Mouse (Mus musculus) midbrain, embryonic 12.5 days (tissue): ENCODE measurements at regions not wholly inside any gene's neighbourhood (a gene's known extent, or its start where the extent isn't known, plus 50 kb on each side); places are given as distances from the start of the nearest gene placed in this dataset.

Experiments
- ATAC-seq: fragments of 200-750 bp; cut with Nextera tagmentation; 2 replicates; pipeline ENCODE4 v1.8.0; 2017; ENCODE audit warnings: low read depth, moderate TSS enrichment, moderate library complexity; ENCODE audit not compliant: low FRiP score
- H3K27ac ChIP-seq: fragments of 300-500 bp; sonication (generic); replicated peaks from 2 replicates; pipeline ENCODE4 v1.5.1; 2016; ENCODE audit warnings: mild to moderate bottlenecking
- H3K27me3 ChIP-seq: fragments of 300-500 bp; sonication (generic); 2 replicates; pipeline ENCODE4 v1.6.1; 2016; ENCODE audit warnings: mild to moderate bottlenecking
- H3K36me3 ChIP-seq: fragments of 300-500 bp; sonication (generic); 2 replicates; pipeline ENCODE4 v1.6.1; 2016
- H3K4me1 ChIP-seq: fragments of 300-500 bp; sonication (generic); 2 replicates; pipeline ENCODE4 v1.6.1; 2016
- H3K4me2 ChIP-seq: fragments of 300-500 bp; sonication (generic); replicated peaks from 2 replicates; pipeline ENCODE4 v1.6.1; 2016; ENCODE audit warnings: mild to moderate bottlenecking, moderate library complexity
- H3K4me3 ChIP-seq: fragments of 300-500 bp; sonication (generic); 2 replicates; pipeline ENCODE4 v1.5.1; 2016; ENCODE audit warnings: mild to moderate bottlenecking
- H3K9ac ChIP-seq: fragments of 300-500 bp; sonication (generic); replicated peaks from 2 replicates; pipeline ENCODE4 v1.6.1; 2016; ENCODE audit warnings: mild to moderate bottlenecking, moderate library complexity
- H3K9me3 ChIP-seq: fragments of 300-500 bp; sonication (generic); 2 replicates; pipeline ENCODE4 v1.6.1; 2016; ENCODE audit warnings: mild to moderate bottlenecking
- WGBS: fragments of 180-500 bp; shearing (Covaris S2); methylation state at CpG from one replicate; pipeline ENCODE4 v1.1.7; 2016; 5-methylcytosine and 5-hydroxymethylcytosine counted together

DNA sequence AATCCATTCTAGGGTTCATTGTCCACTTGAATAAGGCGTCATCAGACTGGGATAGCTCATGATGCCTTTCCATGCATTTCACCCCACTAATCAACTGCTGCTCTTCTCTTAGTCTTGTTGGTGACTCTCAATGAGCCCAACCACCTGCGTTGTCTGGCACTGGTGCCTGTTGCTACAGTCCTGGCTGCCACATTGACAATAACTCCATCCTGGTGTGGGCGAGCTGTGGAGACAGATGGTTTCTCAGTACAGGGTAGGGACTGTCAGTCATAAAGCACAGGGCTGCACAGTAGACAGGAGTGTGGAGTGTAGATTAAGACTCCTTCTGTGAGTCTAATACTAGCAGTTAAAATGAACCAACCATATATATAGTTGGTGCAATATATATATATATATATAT is 469.4 kb upstream of the Nr3c2 start:
- Histone ChIP-seq H3K9ac (no peak overlapping the region), H3K4me2 (no peak overlapping the region), H3K27ac (no peak overlapping the region), H3K4me1 (no peaks in the 10 kb centered on the region), H3K36me3 (no peaks in the 10 kb centered on the region), H3K4me3 (no peak overlapping the region), H3K9me3 (no peaks in the 10 kb centered on the region), H3K27me3 (no peaks in the 10 kb centered on the region)
- WGBS, result 83% methylated on average over 3 of the region's 3 CpGs
- ATAC-seq, result no peak

GRCm38 (mm10) chr8:76432813-76433212 is 466.4 kb upstream of the Nr3c2 start:
- H3K36me3 ChIP-seq, result no peaks in the 10 kb centered on the region
- H3K9ac ChIP-seq, result no peak overlapping the region
- no peak for ATAC-seq
- no peak overlapping the region for H3K27ac ChIP-seq
- no peaks in the 10 kb centered on the region for H3K4me1 ChIP-seq
- no peak overlapping the region for H3K4me2 ChIP-seq
- no peak overlapping the region for H3K4me3 ChIP-seq
- no peaks in the 10 kb centered on the region for H3K9me3 ChIP-seq
- H3K27me3 ChIP-seq, result no peaks in the 10 kb centered on the region

GRCm38 (mm10) chr8:76437951-76438350 is 461.3 kb upstream of the Nr3c2 start:
- H3K4me3 ChIP-seq, result no peak overlapping the region
- H3K9me3 ChIP-seq, result no peaks in the 10 kb centered on the region
- H3K4me1 ChIP-seq, result no peaks in the 10 kb centered on the region
- no peak overlapping the region for H3K4me2 ChIP-seq
- no peak for ATAC-seq
- no peak overlapping the region for H3K9ac ChIP-seq
- H3K27me3 ChIP-seq, result no peaks in the 10 kb centered on the region
- H3K27ac ChIP-seq, result no peak overlapping the region
- 88% methylated on average over 3 of the region's 3 CpGs for WGBS
- no peaks in the 10 kb centered on the region for H3K36me3 ChIP-seq

GRCm38 (mm10) chr8:76474464-76475208 is 424.6 kb upstream of the Nr3c2 start:
- no peak overlapping the region for H3K27ac ChIP-seq
- no peak overlapping the region for H3K4me2 ChIP-seq
- H3K4me3 ChIP-seq, result no peak overlapping the region
- H3K9me3 ChIP-seq, result no peaks in the 10 kb centered on the region
- H3K9ac ChIP-seq, result no peak overlapping the region
- no peaks in the 10 kb centered on the region for H3K4me1 ChIP-seq
- ATAC-seq, result no peak
- H3K36me3 ChIP-seq, result no peaks in the 10 kb centered on the region
- H3K27me3 ChIP-seq, result no peaks in the 10 kb centered on the region
- 88% methylated on average over 5 of the region's 5 CpGs for WGBS

GRCm38 (mm10) chr8:76478966-76479365 is 420.3 kb upstream of the Nr3c2 start:
- no peaks in the 10 kb centered on the region for H3K9me3 ChIP-seq
- no peaks in the 10 kb centered on the region for H3K4me1 ChIP-seq
- H3K36me3 ChIP-seq, result no peaks in the 10 kb centered on the region
- no peak overlapping the region for H3K4me2 ChIP-seq
- no peak overlapping the region for H3K4me3 ChIP-seq
- H3K9ac ChIP-seq, result no peak overlapping the region
- no peak for ATAC-seq
- no peaks in the 10 kb centered on the region for H3K27me3 ChIP-seq
- WGBS, result 89% methylated on average over 4 of the region's 4 CpGs
- H3K27ac ChIP-seq, result no peak overlapping the region

DNA sequence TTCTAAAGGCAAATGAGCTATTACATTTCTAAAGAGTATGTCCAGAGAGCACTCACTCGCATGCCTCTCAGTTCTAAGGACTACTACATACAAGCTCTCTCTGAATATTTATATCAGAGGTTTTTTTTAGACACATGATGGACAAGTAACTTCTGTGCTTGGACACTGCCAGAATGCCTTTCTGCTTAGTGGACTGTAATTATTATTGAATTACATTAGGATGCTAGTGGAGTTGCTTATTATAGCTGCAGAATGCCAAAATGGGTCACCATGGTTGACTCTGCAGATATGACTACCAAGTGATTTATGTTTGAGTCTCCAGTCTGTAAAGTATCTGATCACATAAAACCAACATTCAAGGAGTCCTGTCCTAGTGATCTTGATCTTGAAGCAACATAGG is 395.6 kb upstream of the Nr3c2 start:
- Histone ChIP-seq H3K4me2 (no peak overlapping the region), H3K9me3 (no peaks in the 10 kb centered on the region), H3K4me3 (no peak overlapping the region), H3K9ac (no peak overlapping the region), H3K4me1 (no peaks in the 10 kb centered on the region), H3K27me3 (no peaks in the 10 kb centered on the region), H3K27ac (no peak overlapping the region), H3K36me3 (no peaks in the 10 kb centered on the region)
- no peak for ATAC-seq
- WGBS, result 91% methylated on average over 1 of the region's 1 CpGs

- 93% methylated on average over 3 of the region's 3 CpGs for WGBS
- Histone ChIP-seq H3K4me3 (no peak overlapping the region), H3K4me2 (no peak overlapping the region), H3K4me1 (no peaks in the 10 kb centered on the region), H3K36me3 (no peaks in the 10 kb centered on the region), H3K9ac (no peak overlapping the region), H3K27ac (no peak overlapping the region), H3K27me3 (no peaks in the 10 kb centered on the region), H3K9me3 (no peaks in the 10 kb centered on the region)
- no peak for ATAC-seq
Measured at GRCm38 (mm10) chr8:76507247-76507646, 392.0 kb upstream of the Nr3c2 start.

- Histone ChIP-seq H3K27me3 (no peaks in the 10 kb centered on the region), H3K36me3 (no peaks in the 10 kb centered on the region), H3K4me1 (no peaks in the 10 kb centered on the region), H3K4me2 (no peak overlapping the region), H3K9ac (no peak overlapping the region), H3K27ac (no peak overlapping the region), H3K9me3 (no peaks in the 10 kb centered on the region), H3K4me3 (no peak overlapping the region)
- ATAC-seq, result no peak
Measured at GRCm38 (mm10) chr8:76509201-76509600, 390.0 kb upstream of the Nr3c2 start.

GRCm38 (mm10) chr8:76514132-76514531 is 385.1 kb upstream of the Nr3c2 start:
- H3K27ac ChIP-seq, result no peak overlapping the region
- H3K4me1 ChIP-seq, result no peaks in the 10 kb centered on the region
- no peaks in the 10 kb centered on the region for H3K9me3 ChIP-seq
- no peak overlapping the region for H3K4me2 ChIP-seq
- no peak for ATAC-seq
- H3K36me3 ChIP-seq, result no peaks in the 10 kb centered on the region
- H3K4me3 ChIP-seq, result no peak overlapping the region
- no peaks in the 10 kb centered on the region for H3K27me3 ChIP-seq
- H3K9ac ChIP-seq, result no peak overlapping the region
- WGBS, result 90% methylated on average over 1 of the region's 1 CpGs

DNA sequence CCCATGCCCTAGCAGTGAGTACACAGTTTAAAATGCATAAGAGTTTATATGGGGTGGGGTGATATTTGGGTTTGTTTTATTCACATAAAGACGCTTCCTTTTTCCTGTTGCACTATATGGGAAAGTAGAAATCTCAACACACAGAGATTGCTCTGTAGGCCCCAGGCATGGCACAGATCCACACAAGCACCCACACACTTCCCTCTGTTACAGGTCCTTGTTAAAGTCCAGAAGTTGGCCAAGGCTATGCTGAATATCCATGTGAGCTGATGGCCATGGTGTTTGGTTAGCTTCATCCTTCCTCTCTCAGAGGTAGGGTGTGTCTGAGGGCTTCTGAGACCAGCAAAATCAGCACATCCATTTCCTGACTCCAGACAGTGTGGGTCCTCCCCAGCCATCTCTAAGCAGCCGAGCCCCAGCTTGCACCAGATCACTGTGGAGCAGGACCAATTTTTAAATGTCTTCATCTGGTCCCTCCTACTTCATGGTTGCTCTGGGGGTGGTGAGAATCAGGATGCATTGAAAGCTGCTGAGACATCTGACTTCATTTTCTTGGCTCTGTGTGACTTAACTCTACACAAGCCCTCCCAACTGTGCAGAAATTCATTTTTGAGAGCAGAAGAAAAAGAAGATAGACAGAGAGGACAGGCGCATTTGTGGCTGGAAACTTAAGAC is 360.3 kb upstream of the Nr3c2 start:
- no peaks in the 10 kb centered on the region for H3K4me1 ChIP-seq
- H3K36me3 ChIP-seq, result no peaks in the 10 kb centered on the region
- H3K9ac ChIP-seq, result no peak overlapping the region
- 87% methylated on average over 3 of the region's 3 CpGs for WGBS
- no peaks in the 10 kb centered on the region for H3K9me3 ChIP-seq
- no peaks in the 10 kb centered on the region for H3K27me3 ChIP-seq
- ATAC-seq, result no peak
- H3K4me2 ChIP-seq, result no peak overlapping the region
- no peak overlapping the region for H3K27ac ChIP-seq
- no peak overlapping the region for H3K4me3 ChIP-seq

DNA sequence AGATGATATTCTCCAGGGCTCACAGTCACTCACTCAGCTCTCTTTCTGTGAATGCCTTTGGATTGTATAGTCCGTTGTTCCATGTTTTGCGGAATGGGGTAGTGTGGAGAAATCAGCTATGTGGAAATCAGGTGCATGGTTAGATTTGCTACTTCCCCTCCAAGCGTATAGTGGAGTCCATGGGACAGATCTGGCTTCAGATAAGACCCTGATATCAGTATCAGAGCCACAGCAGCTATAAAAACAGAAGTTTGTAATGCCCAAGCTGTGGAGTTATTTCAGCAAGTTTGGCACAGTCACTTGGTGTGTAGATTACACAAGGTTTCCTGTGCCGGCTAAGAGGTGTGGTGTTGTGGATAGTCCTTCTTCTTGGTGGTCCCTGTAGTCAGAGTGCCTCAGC is 359.6 kb upstream of the Nr3c2 start:
- H3K9ac ChIP-seq, result no peak overlapping the region
- no peak overlapping the region for H3K27ac ChIP-seq
- 91% methylated on average over 4 of the region's 4 CpGs for WGBS
- H3K9me3 ChIP-seq, result no peaks in the 10 kb centered on the region
- no peak overlapping the region for H3K4me2 ChIP-seq
- no peaks in the 10 kb centered on the region for H3K36me3 ChIP-seq
- H3K27me3 ChIP-seq, result no peaks in the 10 kb centered on the region
- no peaks in the 10 kb centered on the region for H3K4me1 ChIP-seq
- ATAC-seq, result no peak
- H3K4me3 ChIP-seq, result no peak overlapping the region

- Histone ChIP-seq H3K4me1 (no peaks in the 10 kb centered on the region), H3K27ac (no peak overlapping the region), H3K9ac (no peak overlapping the region), H3K9me3 (no peaks in the 10 kb centered on the region), H3K36me3 (no peaks in the 10 kb centered on the region), H3K27me3 (no peaks in the 10 kb centered on the region), H3K4me3 (no peak overlapping the region), H3K4me2 (no peak overlapping the region)
- ATAC-seq, result no peak
- 67% methylated on average over 3 of the region's 3 CpGs for WGBS
Measured at GRCm38 (mm10) chr8:76540611-76541010, 358.6 kb upstream of the Nr3c2 start.

DNA sequence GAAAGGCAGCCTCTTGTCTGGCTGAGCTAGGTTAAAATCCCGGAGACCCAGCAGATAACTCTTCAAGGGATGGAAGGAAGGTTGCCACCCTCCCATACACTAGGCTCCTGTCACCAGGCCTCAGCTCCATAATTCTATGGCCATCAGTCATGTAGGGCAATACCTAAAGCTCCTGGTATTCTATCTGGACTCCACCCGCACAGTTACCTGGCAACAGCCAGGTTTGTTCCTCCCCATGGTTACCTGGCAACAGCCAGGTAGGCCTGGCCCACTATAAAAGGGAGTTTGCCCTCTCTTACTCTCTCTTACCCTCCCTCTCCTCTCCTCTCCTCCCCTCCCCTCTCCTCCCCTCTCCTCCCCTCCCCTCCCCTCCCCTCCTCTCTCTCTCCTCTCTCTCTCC is 347.6 kb upstream of the Nr3c2 start:
- no peaks in the 10 kb centered on the region for H3K4me1 ChIP-seq
- no peaks in the 10 kb centered on the region for H3K27me3 ChIP-seq
- no peaks in the 10 kb centered on the region for H3K36me3 ChIP-seq
- no peak overlapping the region for H3K4me3 ChIP-seq
- no peak overlapping the region for H3K27ac ChIP-seq
- ATAC-seq, result no peak
- 78% methylated on average over 2 of the region's 2 CpGs for WGBS
- no peak overlapping the region for H3K9ac ChIP-seq
- no peak overlapping the region for H3K4me2 ChIP-seq
- H3K9me3 ChIP-seq, result no peaks in the 10 kb centered on the region
